Mouse (Mus musculus) T-helper 2 cell (primary cell): ENCODE data around the gene Acsl6.

Experiments
- in situ Hi-C: fragments of 300-600 bp; cut with MboI, MseI; formaldehyde crosslinking; loops from one replicate; pipeline ENCODE4 v1.15.1; 2025; ENCODE audit warnings: high pct_unique_total_duplicates

The Acsl6 gene

DNA sequence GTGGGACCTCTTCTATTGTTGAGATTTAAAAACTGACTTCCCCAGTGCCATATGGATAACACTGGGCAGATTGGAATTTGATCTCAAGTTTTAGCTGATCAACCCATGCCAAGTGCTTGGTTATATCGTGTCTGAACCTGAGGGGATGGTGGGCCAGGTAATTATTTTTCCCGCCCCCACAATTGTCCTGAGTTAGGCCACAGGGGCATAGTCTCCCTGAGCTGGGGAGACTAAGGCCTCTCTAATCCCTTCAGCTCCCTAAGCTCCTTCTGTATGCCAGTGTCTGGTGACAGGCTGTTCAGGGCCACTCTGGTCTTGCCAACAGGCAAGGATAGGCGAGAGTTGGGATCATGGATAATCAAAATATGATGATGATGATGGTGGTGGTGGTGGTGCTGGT lies 1.7 kb downstream of the Acsl6 start:
- in situ Hi-C loops, result loop anchor here (5.0 kb wide), 1 partner anchor 47 kb away; no protein-coding TSS in a partner anchor

DNA sequence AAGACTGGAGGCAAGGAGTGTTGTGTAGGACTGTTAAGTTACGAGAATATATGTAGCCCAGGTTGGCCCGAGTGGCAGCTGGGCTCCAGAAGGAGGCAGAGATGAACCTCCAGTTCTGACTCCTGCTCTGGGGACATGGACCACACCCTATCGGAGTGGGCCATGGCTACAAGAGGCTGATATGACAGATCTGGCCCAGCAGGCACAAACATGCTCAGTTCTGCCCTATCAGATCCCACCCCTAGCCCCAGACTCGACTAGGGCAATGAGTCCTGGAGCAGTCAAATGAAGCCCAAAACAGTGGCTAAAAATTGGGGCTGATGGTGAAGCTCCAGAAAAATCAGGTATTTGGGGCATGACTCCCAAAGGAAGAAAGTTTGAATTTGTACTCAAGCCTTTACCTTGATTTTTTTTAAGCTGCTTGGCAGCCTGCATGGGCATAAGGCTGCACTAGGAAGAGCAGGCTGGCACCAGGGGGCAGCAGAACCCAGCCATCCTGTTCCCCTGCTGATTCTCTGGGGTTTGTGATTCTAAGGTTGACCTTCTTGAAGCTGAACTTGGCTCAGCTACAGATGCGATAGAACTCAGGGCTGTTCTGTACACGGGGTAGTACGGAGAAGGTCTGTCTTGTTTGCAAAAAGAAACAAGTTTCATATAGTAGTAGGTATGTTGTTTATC lies 3.7 kb downstream of the Acsl6 start:
- in situ Hi-C loops, result loop anchor here (5.0 kb wide), 1 partner anchor 45 kb away; no protein-coding TSS in a partner anchor

DNA sequence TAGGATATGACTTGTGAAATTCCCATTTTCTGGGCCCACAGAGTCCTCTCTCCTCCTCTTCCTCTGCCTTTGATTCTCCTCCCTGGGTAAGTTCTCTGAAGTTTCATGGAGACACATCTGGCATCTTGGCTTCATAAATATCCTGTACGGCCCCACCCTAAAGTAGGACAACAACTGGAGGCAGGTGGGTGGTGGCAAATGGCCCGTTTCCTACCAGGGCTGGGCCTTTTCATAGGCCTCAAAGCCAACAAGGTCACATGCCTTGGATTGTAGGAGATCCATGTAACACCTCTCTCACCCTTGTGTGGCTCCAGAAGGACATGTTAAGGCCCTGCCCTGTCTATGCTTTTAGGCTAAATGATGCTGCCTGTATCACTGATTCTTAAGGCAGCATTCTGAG lies 7.0 kb downstream of the Acsl6 start:
- in situ Hi-C loops, result no loop called here

DNA sequence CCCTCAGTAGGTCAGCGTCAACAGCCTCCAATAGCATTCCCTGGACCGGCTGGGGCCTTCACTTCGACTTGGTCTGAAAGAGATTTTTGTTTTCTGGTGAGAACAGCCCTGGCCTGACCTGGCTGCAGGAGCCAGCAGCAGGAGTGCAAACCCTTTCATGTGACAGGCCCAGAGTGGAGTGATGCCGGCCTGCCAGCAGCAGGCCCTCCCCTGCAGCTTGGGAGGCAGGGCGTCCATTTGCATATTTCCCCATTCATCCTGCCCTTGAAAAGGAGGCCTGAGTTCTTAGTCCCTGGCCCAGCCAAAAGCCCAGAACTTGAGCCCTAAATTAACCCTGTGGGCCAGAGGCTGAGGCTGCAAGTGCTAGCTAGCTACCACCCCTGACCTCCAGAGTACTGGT lies 8.4 kb downstream of the Acsl6 start:
- in situ Hi-C loops, result no loop called here

DNA sequence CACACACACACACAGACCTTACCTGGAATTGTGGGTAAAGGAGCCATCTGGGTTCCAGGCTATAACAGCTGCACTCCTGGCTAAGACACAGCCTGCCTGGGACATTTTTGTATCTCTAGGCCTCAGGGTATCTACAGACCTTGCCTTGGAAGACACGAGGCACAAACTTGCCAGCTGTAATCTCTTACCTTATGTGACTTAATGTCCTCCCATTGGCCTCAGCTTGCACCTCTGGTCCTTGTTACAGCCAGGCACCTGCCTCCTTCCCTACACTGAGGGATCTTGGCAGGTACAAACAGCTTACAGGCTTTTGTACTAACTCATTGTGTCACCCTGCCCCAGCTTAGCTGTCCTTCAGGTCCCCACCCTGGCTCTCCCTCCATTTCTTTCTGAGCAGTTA lies 9.0 kb downstream of the Acsl6 start:
- in situ Hi-C loops, result no loop called here

DNA sequence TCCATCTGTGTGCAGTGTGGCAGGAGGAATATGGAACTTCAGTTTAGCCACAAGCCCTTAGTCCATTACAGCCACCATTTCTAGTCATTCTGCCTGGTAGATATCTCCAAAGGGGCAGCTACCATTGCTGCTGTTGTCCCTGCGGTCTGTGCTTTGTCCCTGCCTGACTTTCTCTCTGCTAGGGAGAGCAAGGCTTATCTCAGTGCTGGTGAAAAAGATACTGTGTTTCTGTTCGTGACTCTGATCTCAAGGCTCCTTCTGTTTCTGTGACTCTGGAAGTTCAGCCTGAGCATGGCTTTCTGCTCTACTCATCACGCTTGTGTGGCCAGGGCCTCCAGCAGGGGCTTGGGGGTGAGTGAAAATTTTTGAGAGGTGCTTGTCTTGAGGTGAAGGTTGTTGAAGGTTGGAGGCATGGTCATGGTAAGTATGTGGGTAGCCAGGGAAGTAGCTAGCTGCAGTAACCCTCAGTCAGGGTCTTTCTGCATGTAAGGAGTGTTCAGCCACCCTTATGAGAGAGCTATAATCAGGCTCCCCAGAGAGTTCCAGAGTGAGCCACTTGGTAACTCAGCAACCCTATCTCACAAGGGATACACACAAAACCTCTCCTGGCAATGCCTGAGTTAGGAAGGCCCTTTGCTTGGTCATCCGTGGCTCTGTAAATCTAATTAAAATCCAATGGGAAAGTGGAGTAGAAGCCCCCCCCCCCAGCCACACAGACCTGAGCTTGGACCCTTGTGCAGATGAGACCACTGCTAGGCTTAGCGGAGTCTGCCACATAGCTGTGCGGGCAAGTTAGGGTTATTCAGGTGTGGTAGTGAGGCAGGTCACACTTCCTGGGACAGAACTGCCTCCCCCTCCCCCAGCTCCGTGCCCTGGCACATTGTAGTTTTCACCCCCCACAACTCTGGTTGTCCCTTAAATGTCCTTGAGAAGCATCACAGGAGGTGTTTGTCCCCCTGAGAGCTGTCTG lies 10.1 kb downstream of the Acsl6 start:
- in situ Hi-C loops, result no loop called here

DNA sequence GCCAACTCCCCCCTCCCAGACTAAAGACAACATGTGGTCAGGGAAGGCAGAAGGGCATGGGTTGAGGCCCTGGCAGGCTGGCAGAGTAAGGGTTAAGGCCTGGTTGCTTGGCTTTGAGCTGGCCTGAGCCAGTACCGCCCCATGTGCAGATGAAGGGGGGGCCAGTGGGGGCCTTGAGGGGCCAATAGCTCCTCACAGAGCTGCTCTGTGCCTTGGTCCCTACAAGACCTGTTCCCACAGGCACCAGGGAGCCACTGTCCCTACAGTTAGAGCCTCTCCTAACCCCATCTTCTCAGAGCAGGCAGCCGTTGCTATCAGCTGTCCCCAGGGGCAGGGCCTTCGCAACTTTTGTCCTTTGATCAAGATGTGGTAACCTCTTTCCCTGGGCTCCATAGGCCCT lies 11.1 kb downstream of the Acsl6 start:
- in situ Hi-C loops, result no loop called here

DNA sequence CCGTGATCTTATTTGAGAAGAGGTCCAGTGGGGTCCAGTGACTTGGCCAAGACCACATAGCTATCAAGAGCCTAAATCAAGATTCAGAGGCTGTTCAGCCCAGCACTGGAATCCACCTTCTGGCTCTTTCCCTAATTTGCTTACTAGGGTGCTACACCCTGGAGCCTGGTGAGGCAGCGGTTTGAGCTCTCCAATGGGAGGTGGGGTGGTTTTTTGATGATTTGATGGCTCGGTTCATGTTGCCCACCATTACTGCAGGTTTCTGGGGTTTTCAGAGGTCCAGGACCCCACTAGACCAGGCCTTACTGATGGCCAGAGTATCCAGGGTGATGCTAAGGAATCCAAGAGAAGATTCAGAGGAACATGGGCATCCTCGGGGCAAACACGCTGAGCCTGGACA lies 11.7 kb downstream of the Acsl6 start:
- in situ Hi-C loops, result no loop called here

DNA sequence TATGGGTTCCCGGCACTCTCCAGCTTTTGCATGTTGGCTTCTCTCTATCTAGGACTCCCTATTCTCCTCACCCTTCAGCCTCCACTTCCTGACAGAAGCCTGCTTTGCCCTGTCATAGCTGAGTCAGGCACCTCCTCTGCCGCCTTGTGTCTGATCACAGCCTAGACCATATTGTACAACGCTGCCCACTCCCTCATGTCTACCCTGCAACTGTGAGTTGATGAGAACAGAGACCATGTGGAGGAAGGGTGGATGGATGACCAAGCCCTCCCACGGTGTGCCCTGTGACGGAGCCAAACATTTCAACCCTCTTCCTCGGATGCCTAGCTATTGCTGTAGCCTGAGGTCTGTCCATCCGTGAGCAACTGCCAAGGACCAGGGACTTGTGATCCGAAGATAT lies 13.8 kb downstream of the Acsl6 start:
- in situ Hi-C loops, result no loop called here

DNA sequence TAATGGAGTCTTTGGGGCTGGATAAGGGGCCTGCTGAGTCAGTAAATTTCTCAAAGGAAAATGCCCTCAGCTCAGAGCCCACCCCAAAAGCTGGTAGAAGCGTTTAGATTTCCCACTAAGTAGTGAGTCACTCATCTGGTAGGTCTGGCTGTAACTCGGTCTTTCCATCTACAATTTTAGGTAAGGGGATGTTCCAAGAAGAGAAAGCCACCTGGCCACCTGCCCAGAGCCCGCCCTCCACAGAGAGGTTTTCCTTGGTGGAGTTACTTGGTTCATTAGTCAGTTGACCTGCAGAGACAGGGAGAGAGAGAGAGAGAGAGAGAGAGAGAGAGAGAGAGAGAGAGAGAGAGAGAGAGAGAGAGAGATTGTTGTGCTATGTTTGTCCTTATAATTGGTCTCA lies 14.2 kb downstream of the Acsl6 start:
- in situ Hi-C loops, result no loop called here

DNA sequence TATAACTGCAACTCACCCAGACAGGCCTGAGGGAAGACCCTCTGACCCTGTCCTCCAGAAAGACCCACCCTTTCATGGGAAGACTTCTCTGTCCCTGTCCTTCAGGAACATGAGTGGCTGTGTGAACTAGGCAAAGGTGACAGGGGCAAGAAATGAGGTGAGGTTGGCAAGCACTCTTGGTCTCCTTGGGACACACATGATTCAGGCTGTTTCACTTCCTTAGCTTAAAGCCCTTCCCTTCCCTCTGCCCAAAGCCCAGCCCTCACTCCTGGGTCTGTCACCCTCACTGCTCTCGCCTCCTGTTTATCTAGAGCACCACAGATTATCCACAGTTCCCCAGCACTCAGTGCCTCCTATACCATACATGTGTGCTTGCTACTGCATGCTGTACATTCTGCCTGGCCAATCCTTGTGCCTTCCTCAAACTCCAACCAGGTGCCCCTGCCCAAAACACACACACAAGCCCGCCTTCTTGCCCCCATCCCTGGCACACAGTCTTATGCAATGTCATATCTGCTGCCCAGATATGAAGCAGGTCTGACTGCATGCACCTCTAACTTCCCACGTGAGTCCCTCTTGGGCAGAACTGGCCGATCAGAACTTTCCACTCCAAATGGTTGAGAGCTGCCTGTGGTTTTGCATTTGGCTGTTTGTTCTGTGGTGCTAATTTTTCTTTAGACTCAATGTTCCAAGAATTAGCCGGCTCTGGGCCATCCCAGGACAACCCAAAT lies 18.4 kb downstream of the Acsl6 start:
- in situ Hi-C loops, result no loop called here

DNA sequence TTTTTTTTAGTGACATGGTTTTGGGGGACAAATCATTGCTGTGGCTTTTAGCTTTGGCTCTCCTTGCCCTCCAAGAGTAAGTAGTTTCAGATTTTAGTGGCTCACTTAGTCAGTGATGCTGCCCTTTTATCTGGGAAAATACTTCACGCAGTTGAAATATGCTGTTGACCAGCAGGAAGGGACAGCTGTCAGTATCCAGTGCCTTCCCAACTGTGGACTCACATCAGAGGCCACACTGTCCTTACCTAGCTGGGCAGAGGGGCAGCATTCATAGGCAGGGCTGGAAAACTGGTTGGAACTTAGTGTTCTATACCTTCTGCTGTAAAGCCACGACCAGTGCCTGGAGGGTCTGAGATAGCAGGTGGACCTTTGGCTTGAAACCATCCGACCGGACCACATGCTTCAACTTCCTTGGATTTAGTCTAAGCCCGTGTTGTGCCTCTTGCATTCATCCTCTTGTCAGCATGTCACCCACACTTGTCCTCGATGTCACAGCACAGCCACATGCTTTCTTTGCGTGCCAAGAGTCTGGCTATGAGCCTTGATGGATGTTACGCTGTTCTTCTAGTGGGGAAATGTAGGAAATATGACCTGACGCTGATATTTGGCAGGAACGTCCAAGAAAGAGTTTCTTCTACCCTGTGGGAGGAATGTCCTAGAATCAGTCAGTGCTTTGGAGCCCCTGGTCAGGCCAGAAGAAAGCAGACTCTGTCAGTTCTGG lies 28.0 kb downstream of the Acsl6 start:
- in situ Hi-C loops, result no loop called here

DNA sequence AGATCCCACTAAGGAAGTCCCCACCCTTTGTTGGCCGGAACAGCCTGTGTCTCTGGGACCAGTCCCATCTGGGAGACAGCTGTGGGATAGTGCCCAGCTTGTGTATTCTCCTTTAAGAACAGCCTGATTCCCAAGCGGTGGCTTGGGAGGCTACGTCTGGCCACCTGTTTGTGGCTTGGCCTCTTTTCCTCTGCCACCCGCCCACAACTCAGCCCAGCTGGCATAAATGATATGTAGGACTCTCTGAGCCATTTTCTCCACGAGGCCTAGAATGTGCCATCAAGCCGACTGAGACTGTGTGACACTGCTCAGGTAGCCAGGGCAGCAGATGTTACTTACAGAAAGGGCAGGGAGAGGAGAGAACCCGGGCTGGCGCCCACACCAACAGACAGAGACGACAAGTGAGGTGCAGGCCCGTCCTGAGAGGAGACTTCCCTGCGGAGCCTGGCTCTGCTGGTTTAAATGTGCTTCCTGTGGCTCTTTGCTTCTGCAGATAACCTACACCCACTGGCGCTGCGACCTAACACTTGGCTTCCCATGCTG lies 32.6 kb downstream of the Acsl6 start:
- in situ Hi-C loops, result no loop called here

DNA sequence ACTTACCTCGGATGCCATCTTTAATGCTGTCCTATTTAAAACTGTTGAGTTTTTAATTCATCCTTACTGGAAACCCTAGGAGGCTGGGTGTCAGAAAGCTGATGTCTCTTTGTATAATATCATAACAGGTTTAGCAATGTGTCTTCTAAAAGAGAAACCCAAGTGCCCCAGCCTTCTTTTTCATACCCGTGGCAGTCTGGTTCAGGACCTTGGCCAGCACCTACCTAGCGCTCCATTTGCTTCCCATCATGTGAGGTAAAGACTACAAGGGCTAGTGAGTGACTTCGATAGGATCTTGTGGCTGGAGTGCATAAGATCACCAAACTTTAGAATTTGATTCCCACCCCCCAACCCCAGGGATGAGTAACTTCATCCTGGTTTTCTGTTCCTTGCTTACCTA lies 40.1 kb downstream of the Acsl6 start:
- in situ Hi-C loops, result no loop called here

DNA sequence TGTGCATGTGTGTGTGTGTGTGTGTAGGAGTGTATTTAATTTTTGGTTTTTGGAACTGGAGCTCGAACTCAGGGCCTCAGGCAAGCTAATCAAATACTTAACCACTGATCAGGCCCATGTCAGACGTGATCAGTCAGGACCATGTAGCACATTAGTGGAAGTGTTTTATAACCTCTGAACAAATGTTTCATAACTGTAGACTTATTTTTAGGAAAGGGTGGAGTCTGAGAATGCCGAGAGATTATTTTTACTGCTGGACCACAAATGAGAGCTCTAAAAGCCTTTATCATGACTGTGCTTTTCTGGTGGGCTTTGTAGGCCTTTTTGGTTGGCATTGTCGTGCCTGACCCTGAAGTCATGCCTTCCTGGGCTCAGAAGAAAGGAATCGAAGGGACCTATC lies 48.1 kb downstream of the Acsl6 start:
- in situ Hi-C loops, result loop anchor here (5.0 kb wide), 1 partner anchor 44 kb away; no protein-coding TSS in a partner anchor

DNA sequence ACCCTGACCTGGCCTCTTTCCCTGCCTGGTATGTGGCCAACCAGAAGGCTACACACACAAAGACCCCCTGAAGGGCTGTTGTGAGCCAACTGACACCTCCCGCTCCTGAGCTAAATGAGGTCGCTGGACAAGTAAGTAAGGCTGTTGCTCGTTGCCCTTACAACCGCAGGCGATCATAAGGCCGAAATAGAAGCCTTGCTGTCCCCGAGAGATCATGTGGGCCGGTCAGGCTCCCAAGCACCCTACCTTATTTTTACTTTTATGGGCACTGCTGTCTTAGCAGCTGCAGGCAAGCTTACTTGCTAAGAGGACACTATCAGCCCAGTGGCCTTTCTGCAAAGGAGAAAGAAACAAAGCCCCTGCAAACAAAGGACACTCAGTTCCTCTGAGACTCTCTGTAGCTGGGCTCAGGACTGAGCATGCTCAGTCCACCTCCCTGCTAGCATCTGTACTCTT lies 49.6 kb downstream of the Acsl6 start:
- in situ Hi-C loops, result loop anchor here (5.0 kb wide), 1 partner anchor 46 kb away; no protein-coding TSS in a partner anchor

DNA sequence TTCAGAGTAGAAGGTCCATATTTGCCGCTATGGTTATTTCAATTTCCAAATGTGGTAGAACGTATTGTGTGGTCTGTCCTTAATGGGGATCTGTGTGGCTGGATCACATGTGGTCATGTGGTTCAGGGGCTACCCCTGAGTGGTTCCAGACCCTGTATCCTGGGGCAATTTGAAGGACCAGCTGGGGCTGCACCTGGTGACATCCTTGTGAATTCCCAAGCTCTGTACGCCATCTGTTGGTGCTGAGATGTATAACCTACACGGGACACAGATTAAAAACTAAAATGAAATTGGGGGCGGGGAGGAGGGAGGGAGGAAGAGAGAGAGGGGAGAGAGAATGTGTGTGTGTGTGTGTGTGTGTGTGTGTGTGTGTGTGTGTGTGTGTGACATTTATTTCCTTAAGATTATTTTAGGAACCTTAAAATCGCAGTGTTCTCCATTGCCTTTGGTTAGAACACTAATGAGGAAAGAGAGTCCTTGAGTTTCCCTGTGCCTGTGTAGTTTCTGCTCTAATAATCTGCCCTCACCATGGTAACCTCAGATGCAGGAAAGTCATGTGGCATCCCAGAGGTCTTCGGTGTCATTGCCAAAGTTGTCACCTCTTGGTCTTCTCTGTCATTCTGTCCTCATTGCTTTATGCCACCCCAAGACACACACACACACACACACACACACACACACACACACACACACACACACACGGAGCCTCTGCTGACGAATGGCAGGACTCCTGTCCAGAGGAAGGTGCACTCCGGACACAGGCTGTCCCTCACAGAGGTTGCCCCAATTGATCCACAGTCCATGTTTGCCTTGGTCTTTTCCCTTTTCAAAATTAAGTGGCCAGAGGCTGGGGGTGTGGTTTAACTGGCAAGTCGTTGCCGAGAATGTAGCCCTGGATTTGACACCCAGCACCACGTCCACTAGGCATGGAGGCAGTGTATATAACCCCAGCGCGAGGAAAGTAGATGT lies 51.3 kb downstream of the Acsl6 start:
- in situ Hi-C loops, result loop anchor here (5.0 kb wide), 1 partner anchor 48 kb away; no protein-coding TSS in a partner anchor

DNA sequence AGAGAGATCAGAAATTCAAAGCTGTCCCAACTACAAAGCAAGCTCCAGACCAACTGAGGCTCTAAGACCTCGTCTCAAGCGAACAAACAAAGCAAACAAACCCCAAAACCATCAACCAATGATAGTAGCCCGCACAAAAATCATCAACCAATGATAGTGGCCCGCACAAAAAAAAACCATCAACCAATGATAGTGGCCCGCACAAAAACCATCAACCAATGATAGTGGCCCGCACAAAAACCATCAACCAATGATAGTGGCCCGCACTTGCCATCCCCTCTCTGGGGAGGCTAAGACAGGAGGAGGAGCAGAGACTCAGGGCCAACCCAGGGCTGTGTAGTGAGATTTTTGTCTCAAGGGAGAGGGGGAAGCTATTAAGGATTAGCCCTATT lies 52.0 kb downstream of the Acsl6 start:
- in situ Hi-C loops, result no loop called here

DNA sequence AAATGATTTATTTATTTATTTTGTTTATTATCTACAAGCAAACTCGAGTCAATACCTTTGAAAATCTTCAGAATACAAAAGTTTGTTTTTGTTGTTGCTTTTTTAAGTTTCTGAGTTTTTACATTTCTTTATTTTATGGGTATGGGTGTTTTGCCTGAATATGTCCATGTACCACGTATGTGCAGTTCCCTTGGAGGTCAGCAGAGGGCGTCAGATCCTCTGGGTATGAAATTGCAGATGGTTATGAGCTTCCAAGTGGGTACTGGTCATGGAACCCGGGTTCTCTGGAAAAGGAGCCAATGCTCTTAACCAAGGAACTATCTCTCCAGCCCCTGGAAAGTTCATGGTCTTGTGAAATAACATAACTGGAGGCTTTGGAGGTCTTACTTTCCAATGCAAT lies 53.1 kb downstream of the Acsl6 start:
- in situ Hi-C loops, result no loop called here

DNA sequence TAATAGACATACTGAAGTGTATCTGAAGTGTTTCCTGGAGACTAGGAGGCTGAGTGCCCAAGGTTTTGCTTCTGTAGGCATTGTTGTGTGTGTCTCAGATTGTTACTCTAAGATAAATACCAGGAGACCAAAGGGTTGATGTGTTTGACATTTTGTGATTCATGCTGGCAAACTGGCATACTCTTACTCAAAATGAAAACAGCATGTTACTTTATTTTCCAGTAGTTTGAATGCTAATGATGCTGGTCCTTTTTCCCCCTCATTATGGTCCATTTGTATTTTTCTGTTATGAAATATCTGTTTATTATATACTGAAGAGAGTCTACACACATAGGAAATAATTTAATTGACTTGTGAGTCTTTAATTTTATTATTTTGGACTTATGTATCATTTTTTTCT lies 69.0 kb downstream of the Acsl6 start:
- in situ Hi-C loops, result no loop called here
